Comparison of ENCODE assay signal across 13 mouse cellular contexts in the genomic region with DNA sequence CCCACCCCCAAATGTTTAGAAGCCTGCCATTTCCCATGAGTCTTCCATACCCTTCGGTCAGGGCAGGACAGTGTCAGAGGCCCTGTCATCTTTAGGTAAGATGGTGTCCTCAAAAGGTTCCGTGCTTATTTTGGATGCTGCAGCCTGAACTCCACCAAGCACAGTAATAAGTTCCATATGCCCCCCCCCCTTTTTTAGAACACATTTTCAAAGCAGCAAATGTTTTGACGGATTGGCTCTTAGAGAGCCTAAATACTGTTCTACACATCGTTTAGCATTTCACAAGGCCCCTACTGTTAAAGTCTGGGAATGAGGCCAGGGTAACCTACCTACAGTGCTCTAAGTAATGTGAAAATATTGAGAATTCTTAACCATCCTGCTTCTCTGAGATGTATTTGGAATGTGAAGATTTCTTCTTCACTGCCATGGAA. TPM values are rescaled to one million over a fixed set of nuclear protein-coding genes. Genes with fewer than 3 reads are reported as not detected.
A peak's percentile ranks its signal among the peaks of the same experiment; 100 is the strongest.
DNase-seq lines count a peak whose midpoint lies in the region; ATAC-seq lines count a peak whose summit lies in the region.
"Had no signal": no experiment of that assay in that cellular context is flagged by ENCODE, and none has a peak within 500 bp of the region (broad histone marks: within the 10 kb centered on the region; RNA-seq: fewer than 3 reads in every experiment).

No protein-coding gene starts in this region.

- no peak overlapping the region for H3K27ac ChIP-seq in kidney, embryonic 14.5 days (ENCODE audit: low read depth, low read length)
- H3K27ac ChIP-seq in limb, embryonic 12.5 days, result peak overlapping the region; percentile 75
- H3K27ac ChIP-seq: neural tube, embryonic 12.5 days had no signal

- H3K4me2 ChIP-seq in kidney, embryonic 14.5 days (replicated peaks; ENCODE audit: low read depth, low read length), result no peak overlapping the region
- peak overlapping the region; percentile 35; the same call in 1 of the 2 replicates for H3K4me2 ChIP-seq in limb, embryonic 12.5 days
- H3K4me2 ChIP-seq: neural tube, embryonic 12.5 days had no signal

- H3K36me3 ChIP-seq in kidney, embryonic 14.5 days (ENCODE audit: control insufficient read depth, insufficient read depth, low read length), result no peaks in the 10 kb centered on the region
- H3K36me3 ChIP-seq in limb, embryonic 12.5 days, result no peaks in the 10 kb centered on the region
- H3K36me3 ChIP-seq: neural tube, embryonic 12.5 days had no signal

- H3K27me3 ChIP-seq in kidney, embryonic 14.5 days (ENCODE audit: control insufficient read depth, insufficient read depth, low read length), result no peaks in the 10 kb centered on the region
- H3K27me3 ChIP-seq in limb, embryonic 12.5 days, result no peaks in the 10 kb centered on the region
- H3K27me3 ChIP-seq: neural tube, embryonic 12.5 days had no signal

- no peak overlapping the region for H3K4me3 ChIP-seq in kidney, embryonic 14.5 days (ENCODE audit: low read length)
- H3K4me3 ChIP-seq in limb, embryonic 12.5 days (replicated peaks), result no peak overlapping the region
- H3K4me3 ChIP-seq: neural tube, embryonic 12.5 days had no signal

- DNase-seq in embryo, embryonic 10 days (ENCODE audit: low spot score), result peak; percentile 6
- no peak for DNase-seq in embryo, embryonic 9.5 days (ENCODE audit: extremely low spot score)
- no peak for DNase-seq in kidney, postnatal 14 days
- peak; percentile 51 for DNase-seq in embryo, embryonic 11 days
- no peak for DNase-seq in urinary bladder, postnatal 25 days (ENCODE audit: low spot score)
- DNase-seq: adrenal gland, adult 8-10 months; cerebellum, adult 9-11 months; kidney, postnatal 4 days had no signal

- 59% methylated on average over 4 of the region's 4 CpGs for WGBS in kidney, embryonic 14.5 days
- 28% methylated on average over 4 of the region's 4 CpGs for WGBS in limb, embryonic 12.5 days

- no peaks in the 10 kb centered on the region for H3K9me3 ChIP-seq in kidney, embryonic 14.5 days (ENCODE audit: control insufficient read depth, low read length)
- no peaks in the 10 kb centered on the region for H3K9me3 ChIP-seq in limb, embryonic 12.5 days
- H3K9me3 ChIP-seq: neural tube, embryonic 12.5 days had no signal

- no peak overlapping the region for H3K9ac ChIP-seq in kidney, embryonic 14.5 days (ENCODE audit: low read depth, low read length)
- H3K9ac ChIP-seq in limb, embryonic 12.5 days (replicated peaks), result no peak overlapping the region
- H3K9ac ChIP-seq: neural tube, embryonic 12.5 days had no signal

- peak; percentile 67; the same call in 1 of the 2 replicates for ATAC-seq in kidney, embryonic 14.5 days (ENCODE audit: low FRiP score, low TSS enrichment)
- peak; percentile 73 for ATAC-seq in limb, embryonic 12.5 days (ENCODE audit: insufficient number of reproducible peaks, insufficient read depth, low FRiP score, low TSS enrichment, low read depth)
- no peak for ATAC-seq in megakaryocyte progenitor cell, adult 5-6 weeks (replicated peaks; ENCODE audit: poor library complexity)

- peaks cover 9% of the 10 kb centered on the region; the same call in 1 of the 2 replicates for H3K4me1 ChIP-seq in kidney, embryonic 14.5 days (ENCODE audit: control insufficient read depth, insufficient read depth, low read length)
- peaks cover 34% of the 10 kb centered on the region for H3K4me1 ChIP-seq in limb, embryonic 12.5 days (replicated peaks)
- H3K4me1 ChIP-seq: neural tube, embryonic 12.5 days had no signal

RNA-seq across cellular contexts. Expression of a gene that starts 19.6 kb away (rescaled TPM):
- 35.0 and 64.2 TPM in 2 replicates for polyA plus RNA-seq in kidney, embryonic 14.5 days (2014; fragmentation: Nextera tagmentation; extraction: Ambion mirVana)
- 53.0 and 64.3 TPM in 2 replicates for polyA plus RNA-seq in limb, embryonic 12.5 days (2016; fragmentation: Nextera tagmentation; extraction: Ambion mirVana)
- 3.4 and 3.9 TPM in 2 replicates for total RNA-seq in megakaryocyte progenitor cell, adult 5-6 weeks (2015)
- 0.75 and 3.0 TPM in 2 replicates for total RNA-seq in megakaryocyte progenitor cell, adult 5-6 weeks (2017)
- total RNA-seq: MEL had no signal

Comparison
In these comparisons a context has a peak if more than half of its experiments do, and no peak if none do; other contexts are left out.
1. DNase-seq: peak in embryo, embryonic 10 days (single experiment) and embryo, embryonic 11 days (single experiment); none in embryo, embryonic 9.5 days (single experiment), kidney, postnatal 14 days (single experiment) and urinary bladder, postnatal 25 days (single experiment).